Mouse (Mus musculus): Measurements from ENCODE around the gene Abhd2. TPM values are rescaled to one million over a fixed set of nuclear protein-coding genes. Genes with fewer than 3 reads are reported as not detected.

The Abhd2 gene
- polyA plus RNA-seq, 1 experiment from 2014 or later: 7.0 TPM

GRCm38 (mm10) chr7:79318110-79318801, 45.3 kb downstream of the Abhd2 start:
- Histone ChIP-seq H3K27ac (peak overlapping the region; percentile 77), H3K36me3 (no peaks in the 10 kb centered on the region), H3K9me3 (replicated peaks) (no peaks in the 10 kb centered on the region), H3K4me3 (0 out of 2 replicates have a peak overlapping the region, but pooled peaks have one; percentile 4), H3K27me3 (ENCODE audit: low read depth, poor library complexity, severe bottlenecking) (no peaks in the 10 kb centered on the region), H3K4me1 (peaks cover 64% of the 10 kb centered on the region)
- peak; percentile 80 for DNase-seq (ENCODE audit: low spot score)
- 17% methylated on average over 13 of the region's 13 CpGs for WGBS

- peaks cover 14% of the 10 kb centered on the region for H3K4me1 ChIP-seq
- H3K27me3 ChIP-seq (ENCODE audit: low read depth, poor library complexity, severe bottlenecking): no peaks in the 10 kb centered on the region
- no peak for DNase-seq (ENCODE audit: low spot score)
- H3K36me3 ChIP-seq: peaks cover 52% of the 10 kb centered on the region
- H3K4me3 ChIP-seq: no peak overlapping the region
- H3K27ac ChIP-seq: 0 out of 2 replicates have a peak overlapping the region, but pooled peaks have one; percentile 4
- WGBS: 80% methylated on average over 8 of the region's 8 CpGs
- H3K9me3 ChIP-seq (replicated peaks): no peaks in the 10 kb centered on the region
These were observed 50.9 kb downstream of the Abhd2 start for GRCm38 (mm10) chr7:79323855-79324254.

- H3K36me3 ChIP-seq: peaks cover 72% of the 10 kb centered on the region
- no peaks in the 10 kb centered on the region for H3K27me3 ChIP-seq (ENCODE audit: low read depth, poor library complexity, severe bottlenecking)
- 93% methylated on average over 5 of the region's 5 CpGs for WGBS
- H3K27ac ChIP-seq: no peak overlapping the region
- no peaks in the 10 kb centered on the region for H3K9me3 ChIP-seq (replicated peaks)
- no peak overlapping the region for H3K4me3 ChIP-seq
- 0 out of 2 replicates have a peak, but pooled peaks cover under 1% of the 10 kb centered on the region for H3K4me1 ChIP-seq
- no peak for DNase-seq (ENCODE audit: low spot score)
These were observed 55.8 kb downstream of the Abhd2 start for GRCm38 (mm10) chr7:79328769-79329168.

GRCm38 (mm10) chr7:79331197-79331596, 58.2 kb downstream of the Abhd2 start:
- Histone ChIP-seq H3K27ac (no peak overlapping the region), H3K4me1 (no peaks in the 10 kb centered on the region), H3K4me3 (no peak overlapping the region), H3K36me3 (peaks cover 56% of the 10 kb centered on the region), H3K9me3 (replicated peaks) (no peaks in the 10 kb centered on the region), H3K27me3 (ENCODE audit: low read depth, poor library complexity, severe bottlenecking) (no peaks in the 10 kb centered on the region)
- no peak for DNase-seq (ENCODE audit: low spot score)
- WGBS: 83% methylated on average over 10 of the region's 10 CpGs

- H3K9me3 ChIP-seq (replicated peaks): no peaks in the 10 kb centered on the region
- no peaks in the 10 kb centered on the region for H3K27me3 ChIP-seq (ENCODE audit: low read depth, poor library complexity, severe bottlenecking)
- no peak for DNase-seq (ENCODE audit: low spot score)
- no peak overlapping the region for H3K4me3 ChIP-seq
- no peak overlapping the region for H3K27ac ChIP-seq
- no peaks in the 10 kb centered on the region for H3K4me1 ChIP-seq
- peaks cover 44% of the 10 kb centered on the region for H3K36me3 ChIP-seq
- 81% methylated on average over 3 of the region's 3 CpGs for WGBS
These were observed 60.4 kb downstream of the Abhd2 start for GRCm38 (mm10) chr7:79333419-79333818.

GRCm38 (mm10) chr7:79336362-79336910, 63.4 kb downstream of the Abhd2 start:
- DNase-seq (ENCODE audit: low spot score): no peak
- H3K4me1 ChIP-seq: no peaks in the 10 kb centered on the region
- H3K4me3 ChIP-seq: no peak overlapping the region
- WGBS: 98% methylated on average over 8 of the region's 8 CpGs
- peaks cover 17% of the 10 kb centered on the region for H3K36me3 ChIP-seq
- H3K27ac ChIP-seq: no peak overlapping the region
- no peaks in the 10 kb centered on the region for H3K27me3 ChIP-seq (ENCODE audit: low read depth, poor library complexity, severe bottlenecking)
- no peaks in the 10 kb centered on the region for H3K9me3 ChIP-seq (replicated peaks)

- H3K36me3 ChIP-seq: peaks cover 53% of the 10 kb centered on the region
- 53% methylated on average over 4 of the region's 4 CpGs for WGBS
- no peaks in the 10 kb centered on the region for H3K27me3 ChIP-seq (ENCODE audit: low read depth, poor library complexity, severe bottlenecking)
- H3K4me3 ChIP-seq: no peak overlapping the region
- no peaks in the 10 kb centered on the region for H3K9me3 ChIP-seq (replicated peaks)
- H3K27ac ChIP-seq: no peak overlapping the region
- H3K4me1 ChIP-seq: no peaks in the 10 kb centered on the region
- DNase-seq (ENCODE audit: low spot score): peak; percentile 50
These were observed 72.9 kb downstream of the Abhd2 start for GRCm38 (mm10) chr7:79345902-79346301.

- H3K36me3 ChIP-seq: peaks cover 60% of the 10 kb centered on the region
- no peak overlapping the region for H3K27ac ChIP-seq
- no peak for DNase-seq (ENCODE audit: low spot score)
- WGBS: 64% methylated on average over 8 of the region's 8 CpGs
- no peak overlapping the region for H3K4me3 ChIP-seq
- H3K27me3 ChIP-seq (ENCODE audit: low read depth, poor library complexity, severe bottlenecking): no peaks in the 10 kb centered on the region
- H3K4me1 ChIP-seq: no peaks in the 10 kb centered on the region
- no peaks in the 10 kb centered on the region for H3K9me3 ChIP-seq (replicated peaks)
These were observed 73.6 kb downstream of the Abhd2 start for GRCm38 (mm10) chr7:79346555-79347075.

- no peak for DNase-seq (ENCODE audit: low spot score)
- Histone ChIP-seq H3K27me3 (ENCODE audit: low read depth, poor library complexity, severe bottlenecking) (no peaks in the 10 kb centered on the region), H3K4me3 (no peak overlapping the region), H3K4me1 (no peaks in the 10 kb centered on the region), H3K36me3 (peaks cover 66% of the 10 kb centered on the region), H3K9me3 (replicated peaks) (no peaks in the 10 kb centered on the region), H3K27ac (no peak overlapping the region)
- WGBS: 78% methylated on average over 13 of the region's 13 CpGs
These were observed 74.3 kb downstream of the Abhd2 start for GRCm38 (mm10) chr7:79347108-79347813.

GRCm38 (mm10) chr7:79348816-79349215, 75.8 kb downstream of the Abhd2 start:
- H3K4me3 ChIP-seq: no peak overlapping the region
- WGBS: 91% methylated on average over 8 of the region's 8 CpGs
- no peaks in the 10 kb centered on the region for H3K27me3 ChIP-seq (ENCODE audit: low read depth, poor library complexity, severe bottlenecking)
- H3K36me3 ChIP-seq: peaks cover 62% of the 10 kb centered on the region
- no peak overlapping the region for H3K27ac ChIP-seq
- H3K4me1 ChIP-seq: no peaks in the 10 kb centered on the region
- no peaks in the 10 kb centered on the region for H3K9me3 ChIP-seq (replicated peaks)
- DNase-seq (ENCODE audit: low spot score): no peak

GRCm38 (mm10) chr7:79349738-79350386, 76.9 kb downstream of the Abhd2 start:
- Histone ChIP-seq H3K4me3 (no peak overlapping the region), H3K27me3 (ENCODE audit: low read depth, poor library complexity, severe bottlenecking) (no peaks in the 10 kb centered on the region), H3K9me3 (replicated peaks) (no peaks in the 10 kb centered on the region), H3K36me3 (peaks cover 65% of the 10 kb centered on the region), H3K4me1 (no peaks in the 10 kb centered on the region), H3K27ac (no peak overlapping the region)
- DNase-seq (ENCODE audit: low spot score): peak; percentile 72
- WGBS: 39% methylated on average over 12 of the region's 12 CpGs

GRCm38 (mm10) chr7:79358350-79359182, 85.6 kb downstream of the Abhd2 start:
- peaks cover 75% of the 10 kb centered on the region for H3K36me3 ChIP-seq
- no peak overlapping the region for H3K4me3 ChIP-seq
- peaks cover 30% of the 10 kb centered on the region for H3K4me1 ChIP-seq
- no peak for DNase-seq (ENCODE audit: low spot score)
- H3K9me3 ChIP-seq (replicated peaks): no peaks in the 10 kb centered on the region
- H3K27me3 ChIP-seq (ENCODE audit: low read depth, poor library complexity, severe bottlenecking): no peaks in the 10 kb centered on the region
- 71% methylated on average over 15 of the region's 15 CpGs for WGBS
- no peak overlapping the region for H3K27ac ChIP-seq
